Mouse (Mus musculus): ENCODE results near the gene Sh2d3c. TPM values are rescaled to one million over a fixed set of nuclear protein-coding genes. Genes with fewer than 3 reads are reported as not detected.

Gene Sh2d3c
- polyA plus RNA-seq, 1 experiment from 2014 or later, result 41.8 TPM

DNA sequence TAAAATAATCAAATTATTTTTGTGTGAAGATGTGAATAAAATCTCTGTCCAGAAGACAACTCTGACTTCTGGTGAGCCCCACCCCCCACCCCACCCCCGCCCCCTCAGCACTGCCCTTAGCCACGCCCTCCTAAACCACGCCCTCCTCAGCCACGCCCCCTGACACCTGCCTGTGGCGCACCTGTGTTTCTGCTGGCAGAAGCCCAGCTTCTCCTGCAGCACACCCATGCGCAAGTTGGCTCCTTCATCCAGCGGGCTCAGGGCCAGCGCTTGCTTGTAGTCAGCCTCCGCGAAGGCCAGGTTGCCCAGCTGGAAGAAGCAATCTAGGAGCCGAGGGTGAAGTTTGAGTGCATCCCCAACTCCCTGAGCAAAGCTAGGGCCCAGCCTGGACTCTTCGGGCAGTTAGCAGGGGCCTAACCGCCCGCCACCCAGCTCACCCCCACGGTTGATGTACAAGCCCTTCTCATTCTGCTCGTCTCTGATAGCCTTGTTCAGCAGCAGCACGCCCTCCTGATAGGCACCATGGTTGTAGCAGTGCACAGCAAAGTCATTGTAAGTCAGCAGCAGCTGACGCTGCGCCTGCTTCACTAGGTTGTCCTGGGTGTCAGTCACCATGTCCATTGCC, 47.9 kb downstream of the Sh2d3c start:
- Histone ChIP-seq H3K4me1 (0 out of 2 replicates have a peak, but pooled peaks cover 10% of the 10 kb centered on the region), H3K27ac (no peak overlapping the region), H3K36me3 (no peaks in the 10 kb centered on the region), H3K4me3 (no peak overlapping the region), H3K27me3 (replicated peaks) (no peaks in the 10 kb centered on the region), H3K9ac (no peak overlapping the region), H3K4me2 (replicated peaks) (no peak overlapping the region), H3K9me3 (no peaks in the 10 kb centered on the region)
- WGBS, result 55% methylated on average over 19 of the region's 19 CpGs
- ATAC-seq (ENCODE audit: low FRiP score, low read depth), result no peak

GRCm38 (mm10) chr2:32769327-32770085, 48.7 kb downstream of the Sh2d3c start:
- H3K4me2 ChIP-seq (replicated peaks), result no peak overlapping the region
- H3K9ac ChIP-seq, result no peak overlapping the region
- no peaks in the 10 kb centered on the region for H3K36me3 ChIP-seq
- H3K27me3 ChIP-seq (replicated peaks), result no peaks in the 10 kb centered on the region
- ATAC-seq (ENCODE audit: low FRiP score, low read depth), result no peak
- no peaks in the 10 kb centered on the region for H3K9me3 ChIP-seq
- H3K27ac ChIP-seq, result no peak overlapping the region
- 0 out of 2 replicates have a peak, but pooled peaks cover 10% of the 10 kb centered on the region for H3K4me1 ChIP-seq
- H3K4me3 ChIP-seq, result no peak overlapping the region
- WGBS, result 73% methylated on average over 5 of the region's 5 CpGs

DNA sequence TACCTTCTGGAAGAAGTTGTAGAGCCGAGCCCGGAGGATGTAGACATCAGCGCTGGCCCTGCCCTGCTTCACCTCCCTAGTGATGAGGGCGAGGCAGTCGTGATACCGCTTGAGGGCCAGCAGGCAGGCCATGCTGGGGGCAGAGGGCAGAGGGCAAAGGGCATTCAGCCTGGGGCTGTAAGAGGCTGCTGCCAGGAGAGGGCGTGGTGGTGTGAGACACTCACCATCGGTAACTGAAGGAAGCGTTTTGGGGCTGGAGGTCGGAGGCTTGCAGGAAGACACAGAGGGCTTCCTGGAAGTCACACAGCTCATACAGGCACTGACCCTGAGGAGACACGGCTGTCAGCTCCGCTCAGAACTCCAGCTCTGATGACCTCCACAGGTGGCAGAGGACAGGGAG, 51.0 kb downstream of the Sh2d3c start:
- ATAC-seq (ENCODE audit: low FRiP score, low read depth), result no peak
- Histone ChIP-seq H3K36me3 (no peaks in the 10 kb centered on the region), H3K4me3 (no peak overlapping the region), H3K4me1 (peaks cover 22% of the 10 kb centered on the region), H3K4me2 (replicated peaks) (no peak overlapping the region), H3K27ac (no peak overlapping the region), H3K9ac (no peak overlapping the region), H3K9me3 (no peaks in the 10 kb centered on the region), H3K27me3 (replicated peaks) (0 out of 2 replicates have a peak, but pooled peaks cover 4% of the 10 kb centered on the region)
- WGBS, result 32% methylated on average over 12 of the region's 12 CpGs

- Histone ChIP-seq H3K4me1 (peaks cover 18% of the 10 kb centered on the region), H3K27me3 (replicated peaks) (0 out of 2 replicates have a peak, but pooled peaks cover 6% of the 10 kb centered on the region), H3K4me2 (replicated peaks) (no peak overlapping the region), H3K36me3 (no peaks in the 10 kb centered on the region), H3K9me3 (no peaks in the 10 kb centered on the region), H3K27ac (no peak overlapping the region), H3K9ac (no peak overlapping the region), H3K4me3 (no peak overlapping the region)
- WGBS, result 85% methylated on average over 8 of the region's 8 CpGs
- no peak for ATAC-seq (ENCODE audit: low FRiP score, low read depth)
Observed at GRCm38 (mm10) chr2:32772626-32773279, 51.9 kb downstream of the Sh2d3c start.

DNA sequence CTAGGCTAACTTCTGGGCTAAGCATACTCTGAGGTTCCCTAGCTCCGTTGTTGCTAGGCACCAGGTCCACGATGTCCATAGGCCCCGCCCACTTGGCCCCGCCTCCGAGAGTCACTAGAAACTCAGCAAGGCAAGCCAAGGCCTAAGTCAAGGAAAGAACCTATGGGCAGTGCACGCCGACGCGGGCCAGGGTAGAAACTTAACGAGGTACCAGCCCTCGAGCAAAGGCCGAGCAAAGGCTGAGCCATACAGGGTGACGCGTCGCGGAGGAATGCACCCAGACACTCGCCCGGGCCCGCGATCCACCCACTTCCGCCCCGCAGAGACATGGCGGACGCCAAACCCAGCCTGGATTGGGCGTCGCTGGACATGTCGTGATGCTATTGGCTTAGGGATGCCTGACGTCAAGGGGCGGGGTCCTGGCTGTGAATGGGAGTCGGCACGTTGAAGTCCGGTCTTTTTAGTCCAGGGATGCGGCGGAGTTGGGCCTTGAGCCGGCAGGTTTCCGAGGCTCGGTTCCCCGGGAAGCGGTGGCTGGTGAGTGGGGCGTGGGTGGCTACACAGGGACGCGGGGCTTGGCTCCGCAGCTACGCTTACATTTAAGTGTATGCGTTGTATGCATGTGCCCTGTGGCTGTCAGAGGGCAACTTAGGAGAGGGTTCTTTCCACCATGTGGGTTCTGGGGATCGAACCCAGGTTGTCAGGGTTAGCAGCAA, 54.7 kb downstream of the Sh2d3c start, which contains the start of the genes Ttc16 and Ptrh1:
Ttc16 (minus strand) TSS at position 275 of the 716 bp plus-strand sequence.
Ptrh1 (plus strand) TSS at position 428 of the 716 bp plus-strand sequence.
- Histone ChIP-seq H3K27me3 (replicated peaks) (0 out of 2 replicates have a peak, but pooled peaks cover 6% of the 10 kb centered on the region), H3K4me2 (replicated peaks) (peak within 1 kb of the TSS; percentile 69), H3K9me3 (no peaks in the 10 kb centered on the region), H3K4me3 (peak within 1 kb of the TSS; percentile 60), H3K27ac (no peak within 1 kb of the TSS), H3K9ac (peak within 1 kb of the TSS; percentile 45; the same call in 1 of the 2 replicates), H3K36me3 (no peaks in the 10 kb centered on the region), H3K4me1 (peaks cover 18% of the 10 kb centered on the region)
- WGBS, result under 1% methylated on average over 46 of the region's 46 CpGs
- peak; percentile 97 for ATAC-seq (ENCODE audit: low FRiP score, low read depth)

DNA sequence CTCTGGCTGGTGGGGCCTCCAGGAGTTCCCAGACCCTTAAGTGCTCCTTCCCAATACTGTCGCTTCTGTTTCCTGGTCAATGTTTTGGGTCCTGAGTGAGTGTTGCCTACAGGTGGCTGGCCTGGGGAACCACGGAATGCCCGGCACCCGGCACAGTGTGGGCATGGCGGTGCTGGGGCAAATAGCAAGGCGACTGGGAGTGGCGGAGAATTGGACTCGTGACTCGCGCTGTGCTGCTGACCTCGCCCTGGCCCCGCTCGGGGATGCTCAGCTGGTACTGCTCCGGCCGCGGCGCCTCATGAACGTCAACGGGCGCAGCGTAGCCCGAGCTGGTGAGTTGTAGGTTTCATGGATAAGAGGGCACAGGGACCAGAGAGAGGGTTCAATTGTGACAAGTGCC, 55.3 kb downstream of the Sh2d3c start:
- Histone ChIP-seq H3K4me3 (peak overlapping the region; percentile 60), H3K4me1 (peaks cover 18% of the 10 kb centered on the region), H3K27ac (no peak overlapping the region), H3K36me3 (no peaks in the 10 kb centered on the region), H3K9ac (0 out of 2 replicates have a peak overlapping the region, but pooled peaks have one; percentile 36), H3K9me3 (no peaks in the 10 kb centered on the region), H3K4me2 (replicated peaks) (peak overlapping the region; percentile 69), H3K27me3 (replicated peaks) (0 out of 2 replicates have a peak, but pooled peaks cover 6% of the 10 kb centered on the region)
- ATAC-seq (ENCODE audit: low FRiP score, low read depth), result no peak
- 19% methylated on average over 22 of the region's 22 CpGs for WGBS

DNA sequence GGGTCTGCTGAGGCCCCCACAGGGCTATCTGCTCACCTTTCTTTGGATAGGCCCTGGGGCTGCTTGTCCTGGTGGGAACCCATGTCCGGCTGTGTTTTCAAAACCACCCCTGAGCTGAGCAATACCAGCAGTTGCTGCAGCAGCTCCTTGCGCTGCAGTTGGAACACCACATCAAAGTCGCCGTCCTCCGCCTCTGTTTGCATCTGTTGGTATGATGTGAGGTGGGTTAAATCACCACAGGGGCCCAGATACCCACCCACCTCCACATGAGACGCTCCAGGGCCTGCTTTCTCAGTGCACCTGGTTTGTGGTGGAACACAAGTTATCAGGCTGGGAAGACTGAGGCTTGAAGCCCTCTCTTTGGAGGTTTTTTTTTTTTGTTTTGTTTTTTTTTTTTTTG, 57.2 kb downstream of the Sh2d3c start:
- Histone ChIP-seq H3K9me3 (no peaks in the 10 kb centered on the region), H3K9ac (no peak overlapping the region), H3K27me3 (replicated peaks) (0 out of 2 replicates have a peak, but pooled peaks cover 6% of the 10 kb centered on the region), H3K4me1 (peaks cover 14% of the 10 kb centered on the region), H3K36me3 (no peaks in the 10 kb centered on the region), H3K27ac (no peak overlapping the region), H3K4me2 (replicated peaks) (no peak overlapping the region), H3K4me3 (no peak overlapping the region)
- ATAC-seq (ENCODE audit: low FRiP score, low read depth), result no peak
- 93% methylated on average over 6 of the region's 6 CpGs for WGBS

GRCm38 (mm10) chr2:32779131-32779530, 58.3 kb downstream of the Sh2d3c start:
- no peak for ATAC-seq (ENCODE audit: low FRiP score, low read depth)

GRCm38 (mm10) chr2:32779714-32780113, 58.9 kb downstream of the Sh2d3c start:
- no peak for ATAC-seq (ENCODE audit: low FRiP score, low read depth)
- Histone ChIP-seq H3K27me3 (replicated peaks) (0 out of 2 replicates have a peak, but pooled peaks cover 6% of the 10 kb centered on the region), H3K36me3 (no peaks in the 10 kb centered on the region), H3K4me2 (replicated peaks) (no peak overlapping the region), H3K9ac (no peak overlapping the region), H3K4me1 (peaks cover 14% of the 10 kb centered on the region), H3K9me3 (no peaks in the 10 kb centered on the region), H3K4me3 (no peak overlapping the region), H3K27ac (no peak overlapping the region)
- WGBS, result 91% methylated on average over 6 of the region's 6 CpGs

More at GRCm38 (mm10) chr2:32779131-32779530, 58.3 kb downstream of the Sh2d3c start:
- Histone ChIP-seq H3K27me3 (replicated peaks) (0 out of 2 replicates have a peak, but pooled peaks cover 6% of the 10 kb centered on the region), H3K36me3 (no peaks in the 10 kb centered on the region), H3K9me3 (no peaks in the 10 kb centered on the region), H3K4me1 (peaks cover 14% of the 10 kb centered on the region), H3K4me2 (replicated peaks) (no peak overlapping the region), H3K27ac (no peak overlapping the region), H3K9ac (no peak overlapping the region), H3K4me3 (no peak overlapping the region)
- WGBS, result 20% methylated on average over 8 of the region's 8 CpGs

DNA sequence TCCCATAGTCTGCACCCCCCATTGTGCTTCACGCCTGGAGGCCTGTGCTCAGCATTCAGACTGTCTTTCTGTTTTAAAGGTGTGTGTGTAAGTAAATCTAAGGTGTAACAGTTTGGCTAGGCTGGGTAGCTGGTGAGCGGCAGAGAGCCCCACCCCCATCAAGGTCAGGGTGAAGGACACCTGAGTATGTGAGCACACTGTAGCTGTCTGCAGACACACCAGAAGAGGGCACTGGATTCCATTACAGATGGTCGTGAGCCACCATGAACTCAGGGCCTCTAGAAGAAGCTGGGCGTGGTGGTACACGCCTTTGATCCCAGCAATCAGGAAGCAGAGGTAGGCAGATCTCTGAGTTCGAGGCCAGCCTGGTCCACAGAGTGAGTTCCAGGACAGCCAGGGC, 60.9 kb downstream of the Sh2d3c start:
- no peak for ATAC-seq (ENCODE audit: low FRiP score, low read depth)
- no peak overlapping the region for H3K27ac ChIP-seq
- no peak overlapping the region for H3K9ac ChIP-seq
- 78% methylated on average over 6 of the region's 6 CpGs for WGBS
- H3K9me3 ChIP-seq, result no peaks in the 10 kb centered on the region
- H3K4me1 ChIP-seq, result peaks cover under 1% of the 10 kb centered on the region; the same call in 1 of the 2 replicates
- no peak overlapping the region for H3K4me3 ChIP-seq
- H3K27me3 ChIP-seq (replicated peaks), result 0 out of 2 replicates have a peak, but pooled peaks cover 4% of the 10 kb centered on the region
- H3K36me3 ChIP-seq, result no peaks in the 10 kb centered on the region
- H3K4me2 ChIP-seq (replicated peaks), result no peak overlapping the region

GRCm38 (mm10) chr2:32784048-32784681, 63.3 kb downstream of the Sh2d3c start, which contains the start of gene Cfap157:
Cfap157 (minus strand) TSS chr2:32784428.
- Histone ChIP-seq H3K9ac (no peak within 1 kb of the TSS), H3K27ac (no peak within 1 kb of the TSS), H3K9me3 (no peaks in the 10 kb centered on the region), H3K36me3 (peaks cover 6% of the 10 kb centered on the region; the same call in 1 of the 2 replicates), H3K27me3 (replicated peaks) (no peaks in the 10 kb centered on the region), H3K4me2 (replicated peaks) (no peak within 1 kb of the TSS), H3K4me3 (no peak within 1 kb of the TSS), H3K4me1 (no peaks in the 10 kb centered on the region)
- ATAC-seq (ENCODE audit: low FRiP score, low read depth), result no peak
- WGBS, result 75% methylated on average over 4 of the region's 4 CpGs

Data from neural tube, embryonic 12.5 days (tissue).